Mouse (Mus musculus) hindbrain, postnatal 0 days (tissue): ENCODE data around the gene Mmp24. TPM values are rescaled to one million over a fixed set of nuclear protein-coding genes. Genes with fewer than 3 reads are reported as not detected.
"Not testable (repeated sequence)": the region's sequence is repeated elsewhere in the genome, so short reads cannot be mapped to it uniquely, and the experiment has no call there.

Experiments
- ATAC-seq: fragments of 200-750 bp; cut with Nextera tagmentation; 2 replicates; pipeline ENCODE4 v1.8.0; 2017; ENCODE audit warnings: mild to moderate bottlenecking, moderate TSS enrichment, moderate library complexity
- DNase-seq: peaks from one replicate; pipeline ENCODE4 v3.0.0-alpha.2; 2015; ENCODE audit warnings: low spot score
- H3K27ac ChIP-seq: fragments of 300-500 bp; sonication (generic); 2 replicates; pipeline ENCODE4 v1.5.1; 2014; ENCODE audit warnings: mild to moderate bottlenecking
- H3K27me3 ChIP-seq: fragments of 300-500 bp; sonication (generic); 2 replicates; pipeline ENCODE4 v1.6.1; 2014; ENCODE audit warnings: low read length, mixed read lengths; ENCODE audit not compliant: insufficient read depth
- H3K36me3 ChIP-seq: fragments of 300-500 bp; sonication (generic); 2 replicates; pipeline ENCODE4 v1.6.1; 2014; ENCODE audit warnings: low read length, mixed read lengths; ENCODE audit not compliant: insufficient read depth
- H3K4me1 ChIP-seq: fragments of 300-500 bp; sonication (generic); 2 replicates; pipeline ENCODE4 v1.6.1; 2014; ENCODE audit warnings: antibody characterized with exemption, low read length, mixed read lengths; ENCODE audit not compliant: insufficient read depth
- H3K4me2 ChIP-seq: fragments of 300-500 bp; sonication (generic); 2 replicates; pipeline ENCODE4 v1.6.1; 2014; ENCODE audit warnings: low read depth, mild to moderate bottlenecking, low read length, moderate library complexity, mixed read lengths
- H3K4me3 ChIP-seq: fragments of 300-500 bp; sonication (generic); 2 replicates; pipeline ENCODE4 v1.5.1; 2014; ENCODE audit warnings: low read length
- H3K9ac ChIP-seq: fragments of 300-500 bp; sonication (generic); replicated peaks from 2 replicates; pipeline ENCODE4 v1.6.1; 2014; ENCODE audit warnings: mild to moderate bottlenecking, low read length, moderate library complexity, mixed read lengths
- H3K9me3 ChIP-seq: fragments of 300-500 bp; sonication (generic); 2 replicates; pipeline ENCODE4 v1.6.1; 2016; ENCODE audit warnings: low read length, mixed read lengths
- CTCF ChIP-seq: IDR thresholded peaks from 2 replicates; pipeline ENCODE4 v1.5.1; 2016; ENCODE audit warnings: antibody characterized with exemption, control low read depth, low read depth
- WGBS: fragments of 180-500 bp; shearing (Covaris S2); extraction: QIAGEN DNeasy Blood & Tissue Kit; methylation state at CpG from one replicate; pipeline ENCODE4 v1.1.7; 2014; 5-methylcytosine and 5-hydroxymethylcytosine counted together
- polyA plus RNA-seq: library from polyadenylated mRNA; unstranded; fragments of >200 nt; fragmentation: Nextera tagmentation; extraction: Ambion mirVana; gene quantifications from 2 replicates; pipeline ENCODE4 v1.2.1, GENCODE M21; 2015
- total RNA-seq: library from RNA; depleted of rRNA; stranded (reverse); fragments of >200 nt; gene quantifications from 2 replicates; pipeline ENCODE4 v1.2.3, GENCODE M21; 2014

The Mmp24 gene
- total and polyA plus RNA-seq, 2 experiments from 2014 or later = 12.4 to 179 TPM

GRCm38 (mm10) chr2:155830841-155831240 is 55.7 kb downstream of the Mmp24 start:
- TF ChIP-seq CTCF = no peak
- DNase-seq = no peak
- Histone ChIP-seq H3K27me3 (no peaks in the 10 kb centered on the region), H3K36me3 (no peaks in the 10 kb centered on the region), H3K27ac (no peak overlapping the region), H3K4me2 (no peak overlapping the region), H3K4me3 (no peak overlapping the region), H3K4me1 (peaks cover 5% of the 10 kb centered on the region; the same call in 1 of the 2 replicates), H3K9ac (no peak overlapping the region), H3K9me3 (no peaks in the 10 kb centered on the region)
- WGBS = 89% methylated on average over 8 of the region's 8 CpGs
- ATAC-seq = no peak

GRCm38 (mm10) chr2:155831302-155831701 is 56.2 kb downstream of the Mmp24 start:
- Histone ChIP-seq H3K4me2 (no peak overlapping the region), H3K36me3 (no peaks in the 10 kb centered on the region), H3K4me3 (no peak overlapping the region), H3K9me3 (no peaks in the 10 kb centered on the region), H3K27me3 (no peaks in the 10 kb centered on the region), H3K9ac (no peak overlapping the region), H3K27ac (no peak overlapping the region), H3K4me1 (peaks cover 5% of the 10 kb centered on the region; the same call in 1 of the 2 replicates)
- peak; percentile 53 for TF ChIP-seq CTCF
- WGBS = 64% methylated on average over 9 of the region's 9 CpGs
- DNase-seq (no peak), ATAC-seq (no peak)

- not testable (repeated sequence) for H3K4me2 ChIP-seq, H3K27ac ChIP-seq, DNase-seq, H3K4me3 ChIP-seq, H3K27me3 ChIP-seq, ATAC-seq, H3K9ac ChIP-seq, H3K4me1 ChIP-seq, H3K36me3 ChIP-seq, H3K9me3 ChIP-seq
- WGBS = 74% methylated on average over 1 of the region's 1 CpGs
- TF ChIP-seq CTCF = peak; percentile 33; the same call in 1 of the 2 replicates
These were observed 56.9 kb downstream of the Mmp24 start for GRCm38 (mm10) chr2:155832087-155832486.

GRCm38 (mm10) chr2:155834732-155835131 is 59.6 kb downstream of the Mmp24 start, which contains the start of gene Fam83c:
Gene Fam83c (minus strand): TSS chr2:155834854.
- 67% methylated on average over 9 of the region's 9 CpGs for whole genome bisulfite sequencing
- H3K4me1 ChIP-seq = no peaks in the 10 kb centered on the region
- ATAC-seq = no peak
- no peak for DNase-seq
- H3K27ac ChIP-seq = no peak within 1 kb of the TSS
- no peak within 1 kb of the TSS for H3K9ac ChIP-seq
- H3K36me3 ChIP-seq = no peaks in the 10 kb centered on the region
- H3K4me2 ChIP-seq = no peak within 1 kb of the TSS
- no peak within 1 kb of the TSS for H3K4me3 ChIP-seq
- no peaks in the 10 kb centered on the region for H3K27me3 ChIP-seq
- no peaks in the 10 kb centered on the region for H3K9me3 ChIP-seq
- TF ChIP-seq CTCF = no peak

- H3K9me3 ChIP-seq = no peaks in the 10 kb centered on the region
- no peaks in the 10 kb centered on the region for H3K4me1 ChIP-seq
- no peaks in the 10 kb centered on the region for H3K27me3 ChIP-seq
- no peak overlapping the region for H3K4me3 ChIP-seq
- no peak for DNase-seq
- H3K4me2 ChIP-seq = no peak overlapping the region
- no peak for ATAC-seq
- H3K9ac ChIP-seq = no peak overlapping the region
- WGBS = 75% methylated on average over 3 of the region's 3 CpGs
- no peak overlapping the region for H3K27ac ChIP-seq
- no peaks in the 10 kb centered on the region for H3K36me3 ChIP-seq
- no peak for TF ChIP-seq CTCF
These were observed 62.8 kb downstream of the Mmp24 start for GRCm38 (mm10) chr2:155837961-155838360.

- Histone ChIP-seq H3K27me3 (no peaks in the 10 kb centered on the region), H3K4me3 (no peak overlapping the region), H3K4me2 (no peak overlapping the region), H3K4me1 (no peaks in the 10 kb centered on the region), H3K9ac (no peak overlapping the region), H3K27ac (no peak overlapping the region), H3K36me3 (no peaks in the 10 kb centered on the region), H3K9me3 (no peaks in the 10 kb centered on the region)
- 84% methylated on average over 4 of the region's 4 CpGs for WGBS
- no peak for DNase-seq
- TF ChIP-seq CTCF = no peak
- no peak for ATAC-seq
These were observed 63.8 kb downstream of the Mmp24 start for GRCm38 (mm10) chr2:155838961-155839360.

- no peak for TF ChIP-seq CTCF
- Histone ChIP-seq H3K27ac (no peak overlapping the region), H3K27me3 (no peaks in the 10 kb centered on the region), H3K9me3 (no peaks in the 10 kb centered on the region), H3K36me3 (peaks cover 32% of the 10 kb centered on the region), H3K4me3 (no peak overlapping the region), H3K9ac (no peak overlapping the region), H3K4me2 (no peak overlapping the region), H3K4me1 (no peaks in the 10 kb centered on the region)
- DNase-seq (no peak), ATAC-seq (no peak)
- WGBS = 91% methylated on average over 8 of the region's 8 CpGs
These were observed 71.8 kb downstream of the Mmp24 start for GRCm38 (mm10) chr2:155846930-155847329.
